ENCODE assay signal across 19 mouse cellular contexts in the genomic region with DNA sequence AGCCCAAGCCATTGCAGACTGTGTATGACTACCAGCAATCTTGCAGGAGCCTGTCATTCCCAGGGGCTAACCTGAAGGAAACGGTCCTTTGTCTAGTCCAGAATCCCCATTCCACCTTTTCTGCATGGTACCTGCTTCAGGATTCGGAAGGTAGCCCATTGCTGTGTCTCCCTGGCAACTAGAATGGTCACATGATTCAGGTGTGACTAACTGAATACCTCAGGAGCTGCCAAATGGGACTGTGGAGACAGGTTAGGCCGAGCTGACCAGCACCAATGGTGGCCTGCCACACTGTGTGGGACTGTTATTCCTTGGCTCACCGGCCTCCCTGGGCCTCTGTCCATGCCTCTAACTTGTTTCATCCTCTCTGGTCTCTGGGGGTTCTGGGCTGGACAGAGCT. TPM values are rescaled to one million over a fixed set of nuclear protein-coding genes. Genes with fewer than 3 reads are reported as not detected.
DNase-seq lines count a peak whose midpoint lies in the region; ATAC-seq and TF ChIP-seq lines count a peak whose summit lies in the region.
"Had no signal": no experiment of that assay in that cellular context is flagged by ENCODE, and none has a peak within 500 bp of the region (broad histone marks: within the 10 kb centered on the region; RNA-seq: fewer than 3 reads in every experiment).

No protein-coding gene starts in this region.

- no peaks in the 10 kb centered on the region for H3K4me1 ChIP-seq in hindbrain, postnatal 0 days (ENCODE audit: insufficient read depth, low read length)
- no peaks in the 10 kb centered on the region for H3K4me1 ChIP-seq in hindbrain, embryonic 13.5 days (replicated peaks)
- H3K4me1 ChIP-seq in liver, embryonic 15.5 days (replicated peaks), result peaks cover 51% of the 10 kb centered on the region
- H3K4me1 ChIP-seq in liver, postnatal 0 days (ENCODE audit: insufficient read depth), result peaks cover 6% of the 10 kb centered on the region; the same call in 1 of the 2 replicates
- H3K4me1 ChIP-seq in lung, postnatal 0 days (ENCODE audit: insufficient read depth, low read depth, low read length), result 0 out of 2 replicates have a peak, but pooled peaks cover 5% of the 10 kb centered on the region
- H3K4me1 ChIP-seq in lung, adult 2 months (ENCODE audit: control insufficient read depth, insufficient read depth, low read length), result peaks cover 9% of the 10 kb centered on the region
- H3K4me1 ChIP-seq: embryonic facial prominence, embryonic 12.5 days; forebrain, embryonic 12.5 days had no signal

- no peak for TF ChIP-seq POLR2A in lung, adult 2 months (IDR thresholded peaks at IDR 0.05; ENCODE audit: borderline replicate concordance, extremely low read depth, low read depth, low read length)

- WGBS in hindbrain, postnatal 0 days, result 68% methylated on average over 4 of the region's 4 CpGs
- WGBS in hindbrain, embryonic 13.5 days, result 85% methylated on average over 4 of the region's 4 CpGs
- 74% methylated on average over 4 of the region's 4 CpGs for WGBS in liver, embryonic 15.5 days (ENCODE audit: insufficient replicate concordance)
- 79% methylated on average over 4 of the region's 4 CpGs for WGBS in liver, postnatal 0 days (ENCODE audit: insufficient replicate concordance)
- WGBS in lung, postnatal 0 days, result 60% methylated on average over 4 of the region's 4 CpGs
- 68% methylated on average over 4 of the region's 4 CpGs for WGBS in lung, adult 2 months

- 0 out of 2 replicates have a peak, but pooled peaks have one; percentile 27 for ATAC-seq in hindbrain, postnatal 0 days
- no peak for ATAC-seq in hindbrain, embryonic 13.5 days (ENCODE audit: low FRiP score)
- no peak for ATAC-seq in liver, embryonic 15.5 days (ENCODE audit: insufficient read depth)
- no peak for ATAC-seq in liver, postnatal 0 days
- ATAC-seq in lung, postnatal 0 days, result peak; percentile 13; the same call in 1 of the 2 replicates
- ATAC-seq: activated CD4-positive, CD25-positive, alpha-beta regulatory T cell, adult 4 months; forebrain, embryonic 16.5 days; Patski had no signal

- no peak overlapping the region for H3K9ac ChIP-seq in hindbrain, postnatal 0 days (replicated peaks; ENCODE audit: low read length)
- no peak overlapping the region for H3K9ac ChIP-seq in hindbrain, embryonic 13.5 days
- no peak overlapping the region for H3K9ac ChIP-seq in liver, embryonic 15.5 days
- no peak overlapping the region for H3K9ac ChIP-seq in liver, postnatal 0 days (replicated peaks)
- no peak overlapping the region for H3K9ac ChIP-seq in lung, postnatal 0 days (replicated peaks; ENCODE audit: low read depth)
- H3K9ac ChIP-seq: embryonic facial prominence, embryonic 12.5 days; forebrain, embryonic 12.5 days; heart, embryonic 12.5 days had no signal

- H3K27me3 ChIP-seq in hindbrain, postnatal 0 days (ENCODE audit: insufficient read depth, low read length), result no peaks in the 10 kb centered on the region
- H3K27me3 ChIP-seq in hindbrain, embryonic 13.5 days, result 0 out of 2 replicates have a peak, but pooled peaks cover 2% of the 10 kb centered on the region
- H3K27me3 ChIP-seq in liver, embryonic 15.5 days, result no peaks in the 10 kb centered on the region
- H3K27me3 ChIP-seq in liver, postnatal 0 days (ENCODE audit: insufficient read depth, low read length), result no peaks in the 10 kb centered on the region
- no peaks in the 10 kb centered on the region for H3K27me3 ChIP-seq in lung, postnatal 0 days (replicated peaks; ENCODE audit: insufficient read depth, low read length)
- H3K27me3 ChIP-seq: embryonic facial prominence, embryonic 12.5 days; Patski had no signal

- TF ChIP-seq CTCF in hindbrain, postnatal 0 days (IDR thresholded peaks at IDR 0.05; ENCODE audit: low read depth), result no peak
- no peak for TF ChIP-seq CTCF in liver, postnatal 0 days (IDR thresholded peaks at IDR 0.05; ENCODE audit: low read depth)
- no peak for TF ChIP-seq CTCF in lung, postnatal 0 days (IDR thresholded peaks at IDR 0.05)
- TF ChIP-seq CTCF in lung, adult 2 months (IDR thresholded peaks at IDR 0.05; ENCODE audit: insufficient read depth, low read length), result no peak

- H3K4me2 ChIP-seq in hindbrain, postnatal 0 days (ENCODE audit: low read depth, low read length), result no peak overlapping the region
- H3K4me2 ChIP-seq in hindbrain, embryonic 13.5 days, result no peak overlapping the region
- H3K4me2 ChIP-seq in liver, embryonic 15.5 days, result no peak overlapping the region
- H3K4me2 ChIP-seq in liver, postnatal 0 days (ENCODE audit: low read depth, low read length), result no peak overlapping the region
- H3K4me2 ChIP-seq in lung, postnatal 0 days (replicated peaks; ENCODE audit: low read depth, low read length), result no peak overlapping the region
- H3K4me2 ChIP-seq: embryonic facial prominence, embryonic 12.5 days; forebrain, embryonic 12.5 days; heart, embryonic 12.5 days had no signal

- no peak overlapping the region for H3K27ac ChIP-seq in hindbrain, postnatal 0 days
- no peak overlapping the region for H3K27ac ChIP-seq in hindbrain, embryonic 13.5 days
- 0 out of 2 replicates have a peak overlapping the region, but pooled peaks have one; percentile 88 for H3K27ac ChIP-seq in liver, embryonic 15.5 days (replicated peaks)
- H3K27ac ChIP-seq in liver, postnatal 0 days (ENCODE audit: low read depth), result no peak overlapping the region
- peak overlapping the region; percentile 91 for H3K27ac ChIP-seq in lung, postnatal 0 days (ENCODE audit: low read length)
- H3K27ac ChIP-seq: embryonic facial prominence, embryonic 12.5 days; forebrain, embryonic 12.5 days; heart, adult 2 months had no signal

- no peak for DNase-seq in hindbrain, postnatal 0 days (ENCODE audit: low spot score)
- DNase-seq in liver, postnatal 0 days, result no peak
- DNase-seq in lung, postnatal 0 days (ENCODE audit: low spot score), result peak; percentile 64
- DNase-seq in lung, adult 2 months, result no peak
- DNase-seq: adrenal gland, postnatal 14 days; cerebellum, adult 11-12 months; cerebellum, adult 9-10 months; cerebellum, postnatal 25 days; gastrocnemius, postnatal 10 days; heart, adult 2 months had no signal

- H3K9me3 ChIP-seq in hindbrain, postnatal 0 days (ENCODE audit: low read length), result no peaks in the 10 kb centered on the region
- no peaks in the 10 kb centered on the region for H3K9me3 ChIP-seq in hindbrain, embryonic 13.5 days
- H3K9me3 ChIP-seq in liver, embryonic 15.5 days (replicated peaks), result no peaks in the 10 kb centered on the region
- H3K9me3 ChIP-seq in liver, postnatal 0 days (ENCODE audit: low read length), result no peaks in the 10 kb centered on the region
- no peaks in the 10 kb centered on the region for H3K9me3 ChIP-seq in lung, postnatal 0 days (ENCODE audit: low read length)
- H3K9me3 ChIP-seq: embryonic facial prominence, embryonic 12.5 days; forebrain, embryonic 12.5 days; heart, embryonic 12.5 days had no signal

- no peak for TF ChIP-seq EP300 in liver, postnatal 0 days (IDR thresholded peaks at IDR 0.05; ENCODE audit: low read depth)
- TF ChIP-seq EP300 in lung, postnatal 0 days (IDR thresholded peaks at IDR 0.05), result no peak

- no peak overlapping the region for H3K4me3 ChIP-seq in hindbrain, postnatal 0 days (ENCODE audit: low read length)
- no peak overlapping the region for H3K4me3 ChIP-seq in hindbrain, embryonic 13.5 days
- H3K4me3 ChIP-seq in liver, embryonic 15.5 days (replicated peaks), result no peak overlapping the region
- no peak overlapping the region for H3K4me3 ChIP-seq in liver, postnatal 0 days (ENCODE audit: low read depth, low read length)
- no peak overlapping the region for H3K4me3 ChIP-seq in lung, postnatal 0 days (ENCODE audit: low read depth, low read length)
- no peak overlapping the region for H3K4me3 ChIP-seq in lung, adult 2 months (replicated peaks; ENCODE audit: extremely low read depth, low read depth, low read length)
- H3K4me3 ChIP-seq: embryonic facial prominence, embryonic 12.5 days; forebrain, embryonic 12.5 days; heart, adult 2 months; heart, embryonic 12.5 days had no signal

- no peaks in the 10 kb centered on the region for H3K36me3 ChIP-seq in hindbrain, postnatal 0 days (ENCODE audit: insufficient read depth, low read length)
- H3K36me3 ChIP-seq in hindbrain, embryonic 13.5 days, result no peaks in the 10 kb centered on the region
- H3K36me3 ChIP-seq in liver, embryonic 15.5 days (replicated peaks), result no peaks in the 10 kb centered on the region
- H3K36me3 ChIP-seq in liver, postnatal 0 days (replicated peaks; ENCODE audit: insufficient read depth, low read length), result no peaks in the 10 kb centered on the region
- H3K36me3 ChIP-seq in lung, postnatal 0 days (ENCODE audit: insufficient read depth, low read length), result no peaks in the 10 kb centered on the region
- H3K36me3 ChIP-seq: embryonic facial prominence, embryonic 12.5 days; forebrain, embryonic 12.5 days; heart, embryonic 12.5 days had no signal

RNA-seq across cellular contexts. Expression of gene Ano1, which starts 5.3 kb away (rescaled TPM):
- 5.8 and 9.0 TPM in 2 replicates for total RNA-seq in hindbrain, postnatal 0 days (2014; rRNA removed)
- polyA plus RNA-seq in hindbrain, postnatal 0 days (2015; fragmentation: Nextera tagmentation; extraction: Ambion mirVana), result 8.3 and 8.7 TPM in 2 replicates
- polyA plus RNA-seq in hindbrain, embryonic 13.5 days (2015; fragmentation: Nextera tagmentation; extraction: Ambion mirVana), result 5.0 and 5.9 TPM in 2 replicates
- 1.4 and 1.5 TPM in 2 replicates for polyA plus RNA-seq in liver, embryonic 15.5 days (2015; fragmentation: Nextera tagmentation; extraction: Ambion mirVana)
- 0.47 and 1.1 TPM in 2 replicates for polyA plus RNA-seq in liver, postnatal 0 days (2015; fragmentation: Nextera tagmentation; extraction: Ambion mirVana)
- polyA plus RNA-seq in lung, postnatal 0 days (2015; fragmentation: Nextera tagmentation; extraction: Ambion mirVana), result 69.0 and 77.2 TPM in 2 replicates
- polyA plus RNA-seq in lung, adult 2 months (2012; rRNA removed), result 86.3 and 92.3 TPM in 2 replicates
- total RNA-seq: CH12.LX had no signal

Comparison
In these comparisons a context has a peak if more than half of its experiments do, and no peak if none do; other contexts are left out.
1. ATAC-seq: peak in hindbrain, postnatal 0 days (single experiment) and lung, postnatal 0 days (single experiment); none in hindbrain, embryonic 13.5 days (single experiment), liver, embryonic 15.5 days (single experiment) and liver, postnatal 0 days (single experiment).
2. H3K27ac ChIP-seq: peak in liver, embryonic 15.5 days (single experiment) and lung, postnatal 0 days (single experiment); none in hindbrain, postnatal 0 days (single experiment), hindbrain, embryonic 13.5 days (single experiment) and liver, postnatal 0 days (single experiment).